Mouse (Mus musculus) left cerebral cortex, adult 8-10 months (tissue): ENCODE measurements around the gene Celf2. TPM values are rescaled to one million over a fixed set of nuclear protein-coding genes. Genes with fewer than 3 reads are reported as not detected.

ENCODE experiments used
- DNase-seq, 2 experiments: peaks; one replicate each; pipeline ENCODE4 v3.0.0; 2022; ENCODE audit warnings: low spot score in 2 of 2
- total RNA-seq, 4 experiments: library from RNA; stranded (reverse); gene quantifications; 2 replicates each; pipeline ENCODE4 v1.2.4; 2022

Gene Celf2
- total RNA-seq, 4 experiments from 2014 or later = 386 to 451 (median 404) TPM

GRCm38 (mm10) chr2:6557749-6558148 is 951.6 kb downstream of the Celf2 start:
- DNase-seq = no peak

DNA sequence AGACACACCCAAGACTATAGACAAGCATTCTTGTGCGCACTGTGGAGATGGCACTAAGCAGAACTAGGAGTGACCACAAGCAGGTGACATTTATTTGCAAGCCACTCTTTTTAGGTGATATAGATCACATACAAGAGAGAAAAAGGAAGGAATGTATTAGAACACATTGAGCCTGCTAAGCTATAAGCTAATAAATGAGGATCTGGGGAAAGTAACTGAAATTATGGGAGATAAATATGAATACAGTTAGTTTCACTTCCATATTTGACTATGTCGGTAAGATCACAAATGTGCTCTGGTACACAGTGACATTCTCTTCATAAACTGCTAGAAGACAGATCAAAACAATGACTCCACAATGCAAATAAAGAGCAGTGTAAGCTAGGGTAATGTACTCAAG is 952.5 kb downstream of the Celf2 start:
- no peak for DNase-seq

- DNase-seq = no peak
Measured at GRCm38 (mm10) chr2:6553656-6554055, 955.7 kb downstream of the Celf2 start.

DNA sequence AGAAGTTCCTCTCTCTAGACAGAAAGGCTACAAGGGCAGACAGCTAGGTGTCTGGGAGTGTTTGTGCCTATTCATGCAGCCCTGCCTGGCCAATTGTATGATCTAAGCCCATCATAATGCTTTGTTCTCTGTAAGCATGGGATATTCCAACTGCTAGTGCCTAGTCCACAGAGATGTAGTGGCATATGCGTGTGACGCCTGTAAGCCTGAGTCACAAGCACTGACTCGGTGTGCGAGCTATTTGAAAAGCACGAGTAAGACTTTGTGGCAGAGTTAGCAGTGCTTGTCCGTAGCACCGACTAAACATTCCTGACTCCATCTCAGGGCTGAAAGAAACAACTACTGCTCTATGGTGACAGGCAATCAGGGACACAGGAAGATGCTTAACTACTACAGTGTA is 960.1 kb downstream of the Celf2 start:
- DNase-seq = no peak

- no peak for DNase-seq
Measured at GRCm38 (mm10) chr2:6547139-6547664, 962.2 kb downstream of the Celf2 start.

DNA sequence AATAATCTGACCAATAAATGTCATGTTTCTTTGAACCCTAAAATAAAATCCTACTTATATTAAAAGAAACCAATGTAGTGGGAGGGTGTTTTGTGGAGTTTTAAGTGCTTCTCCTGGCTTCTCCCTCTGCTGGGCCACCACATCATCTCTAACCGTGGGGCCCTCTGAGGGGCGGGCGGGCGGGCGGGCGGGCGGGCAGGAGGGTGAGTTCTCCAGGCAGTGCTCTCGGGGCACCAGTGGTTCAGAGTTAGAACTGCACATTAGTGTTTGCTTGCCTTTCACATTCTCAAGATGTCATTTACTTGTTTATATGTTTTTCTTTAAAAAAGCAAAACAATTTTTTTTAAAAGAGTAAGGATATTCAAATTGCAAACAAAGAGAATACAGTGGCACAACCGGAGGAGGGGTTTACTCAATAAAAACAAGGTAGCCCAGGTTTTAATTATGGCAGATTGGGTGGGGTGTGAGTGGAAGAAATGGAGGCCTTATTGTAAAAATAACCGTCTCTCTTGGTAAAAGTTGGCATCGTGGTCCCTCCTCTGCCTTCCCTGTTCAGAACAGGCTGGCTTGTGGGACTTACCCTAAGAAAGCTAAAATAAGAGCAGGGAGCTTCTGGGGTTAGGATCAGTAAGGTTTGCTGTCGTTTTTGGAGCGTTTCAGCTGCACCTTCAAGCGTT is 962.8 kb downstream of the Celf2 start:
- no peak for DNase-seq

- DNase-seq = peak in 1 of 2 experiments; percentile 6
Measured at GRCm38 (mm10) chr2:6545127-6545931, 964.0 kb downstream of the Celf2 start.

DNA sequence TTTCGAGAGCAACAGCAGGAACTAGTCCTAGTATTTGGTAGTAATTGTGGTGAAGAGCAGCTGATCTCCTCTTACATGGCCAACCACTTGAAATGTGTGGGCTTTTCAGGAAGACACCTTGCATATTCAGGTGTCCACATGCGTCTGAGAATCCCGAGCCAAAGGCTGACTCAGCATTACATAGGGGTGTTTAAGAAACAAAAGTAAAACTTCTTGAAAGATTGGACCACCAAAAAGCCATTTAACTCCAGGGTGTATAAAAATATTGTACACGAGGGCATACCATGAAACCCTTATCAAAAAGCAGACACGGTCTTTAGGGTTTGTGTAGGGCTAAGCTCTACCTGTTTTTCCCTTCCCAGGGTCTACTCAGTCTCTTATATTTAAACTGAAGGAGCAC is 965.7 kb downstream of the Celf2 start:
- peak in 1 of 2 experiments; percentile 4 for DNase-seq

DNA sequence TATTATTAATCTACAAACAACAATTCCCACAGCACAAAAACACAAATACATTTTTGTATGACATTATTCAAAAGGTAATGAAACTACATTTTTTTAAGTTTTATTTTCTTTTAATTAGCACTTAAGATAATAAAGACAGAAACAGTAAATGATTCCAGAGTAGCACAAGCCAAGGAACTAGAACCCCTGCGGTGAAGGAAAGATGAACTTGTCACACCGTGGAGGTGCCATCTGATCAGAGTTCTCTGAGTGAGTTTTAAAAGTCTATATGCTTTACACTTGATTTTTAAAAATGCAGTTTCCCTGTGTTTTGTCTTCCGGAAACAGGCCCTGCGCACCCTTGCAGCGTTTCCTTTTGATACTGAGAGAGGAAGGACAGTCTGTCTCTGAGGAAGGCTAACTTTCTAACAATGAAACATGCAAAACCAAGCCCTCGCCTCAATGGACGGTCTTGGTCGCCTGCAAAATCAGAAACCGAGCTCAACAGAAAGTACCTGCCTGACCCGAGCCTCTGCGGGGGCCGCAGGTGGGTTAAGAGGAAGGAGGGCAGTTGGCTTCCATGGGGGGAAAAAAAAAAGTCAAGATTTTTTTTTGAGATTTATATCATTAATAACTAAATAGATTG is 966.7 kb downstream of the Celf2 start:
- peak in 1 of 2 experiments; percentile 4 for DNase-seq

GRCm38 (mm10) chr2:6540825-6541224 is 968.5 kb downstream of the Celf2 start:
- peak in 1 of 2 experiments; percentile 8 for DNase-seq

GRCm38 (mm10) chr2:6540092-6540491 is 969.3 kb downstream of the Celf2 start:
- peak in 1 of 2 experiments; percentile 20 for DNase-seq

DNA sequence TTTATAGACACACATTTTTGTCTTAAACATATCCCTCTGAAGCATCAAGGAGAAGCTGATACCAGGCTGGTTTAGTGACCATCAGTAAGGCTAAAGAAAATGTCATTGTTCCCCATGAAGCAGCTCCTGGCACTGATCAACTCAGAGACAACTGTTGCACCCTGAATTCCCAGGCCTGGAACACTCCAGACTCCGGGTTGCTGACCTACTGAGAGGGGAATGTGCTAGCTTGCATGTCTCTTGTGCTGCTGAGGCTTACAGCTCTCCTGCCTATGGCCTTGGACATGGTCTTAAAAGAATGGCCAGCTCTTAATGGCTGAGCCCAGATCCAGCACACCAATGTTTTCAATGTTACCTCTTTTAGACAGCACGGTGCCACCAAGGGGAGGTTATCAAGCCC is 970.9 kb downstream of the Celf2 start:
- DNase-seq = peak in 1 of 2 experiments; percentile 4

DNA sequence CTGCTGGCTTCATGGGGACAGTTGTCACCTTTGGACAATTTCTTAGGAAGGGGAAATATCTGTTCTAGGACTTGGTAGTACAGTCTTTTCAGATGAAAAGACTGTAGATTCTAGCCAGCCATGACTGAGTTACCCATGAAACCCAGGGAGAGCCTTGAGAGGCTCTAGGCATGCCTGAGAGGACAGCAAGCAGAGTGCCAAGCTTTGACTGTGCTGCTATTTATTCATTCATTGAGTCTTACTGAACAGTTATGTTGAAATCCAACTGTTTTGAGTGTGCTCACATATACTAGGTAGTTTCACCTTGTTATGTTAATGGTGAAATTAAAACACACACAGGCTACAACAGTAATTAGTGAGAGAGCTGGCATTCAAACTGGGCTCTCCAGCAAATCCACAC is 971.3 kb downstream of the Celf2 start:
- DNase-seq = peak in 1 of 2 experiments; percentile 4

GRCm38 (mm10) chr2:6537326-6537725 is 972.0 kb downstream of the Celf2 start:
- peak in 1 of 2 experiments; percentile 7 for DNase-seq

- DNase-seq = peak in 1 of 2 experiments; percentile 3
Measured at GRCm38 (mm10) chr2:6536372-6536771, 973.0 kb downstream of the Celf2 start.

- no peak for DNase-seq
Measured at GRCm38 (mm10) chr2:6532341-6532740, 977.0 kb downstream of the Celf2 start.

GRCm38 (mm10) chr2:6528076-6528475 is 981.3 kb downstream of the Celf2 start:
- no peak for DNase-seq

- no peak for DNase-seq
Measured at GRCm38 (mm10) chr2:6526825-6527224, 982.5 kb downstream of the Celf2 start.

DNA sequence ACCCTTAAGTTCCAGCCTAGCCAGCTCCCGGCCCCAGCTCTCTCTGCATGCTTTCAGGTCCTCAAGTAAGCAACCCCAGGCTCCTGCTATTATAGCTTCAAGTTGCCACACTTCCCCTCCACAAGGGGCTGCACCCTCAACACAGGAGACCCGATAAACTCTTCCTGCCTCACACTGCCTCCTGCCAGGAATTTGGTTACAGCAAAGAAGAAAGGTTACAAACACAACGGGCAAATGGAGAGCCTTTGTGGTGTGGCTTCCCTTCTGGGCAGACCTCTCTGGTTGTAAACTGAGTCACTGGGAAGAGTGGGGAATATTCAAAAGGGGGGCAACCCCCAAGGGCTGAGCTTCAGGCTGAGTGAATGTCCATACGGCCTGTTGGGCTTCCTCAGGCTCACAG is 983.1 kb downstream of the Celf2 start:
- no peak for DNase-seq

GRCm38 (mm10) chr2:6523924-6524300 is 985.5 kb downstream of the Celf2 start:
- peak in 1 of 2 experiments; percentile 50 for DNase-seq

DNA sequence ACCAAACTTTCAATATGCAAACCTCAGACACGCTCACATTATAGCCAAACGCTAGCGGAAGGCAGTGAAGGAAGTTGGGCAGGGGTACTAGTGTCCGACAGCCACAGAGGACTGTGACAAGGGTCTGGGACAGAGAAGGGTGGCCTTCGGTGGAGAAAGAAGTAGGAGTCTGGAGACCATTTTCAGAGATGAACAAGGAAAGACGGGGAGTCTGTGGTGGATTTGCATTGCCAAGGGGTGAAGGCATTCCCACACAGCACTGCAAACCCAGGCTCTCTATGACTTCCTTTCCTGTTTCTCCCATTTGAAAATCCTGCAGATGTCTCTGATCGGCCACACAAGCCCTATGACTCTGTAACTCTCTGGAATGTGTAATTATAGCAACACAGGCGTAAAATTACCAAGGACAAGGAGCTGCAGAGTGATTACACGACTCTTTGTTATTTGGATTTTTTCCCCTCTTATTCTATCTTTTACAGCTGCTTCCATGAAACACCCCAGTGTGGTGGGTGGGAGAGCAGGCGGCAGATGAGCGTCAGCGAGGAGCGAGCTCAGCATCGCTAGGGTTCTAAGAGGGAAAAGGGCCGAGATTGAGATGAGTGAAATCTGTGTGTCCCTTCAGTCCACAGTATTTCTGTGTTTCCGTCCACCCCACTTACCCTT is 986.0 kb downstream of the Celf2 start:
- no peak for DNase-seq
